Mouse (Mus musculus) kidney, adult 9 months (tissue): ENCODE measurements at regions not wholly inside any gene's neighbourhood (a gene's known extent, or its start where the extent isn't known, plus 50 kb on each side); places are given as distances from the start of the nearest gene placed in this dataset.
A peak's percentile ranks its signal among the peaks of the same experiment; 100 is the strongest.
"Not testable (repeated sequence)": the region's sequence is repeated elsewhere in the genome, so short reads cannot be mapped to it uniquely, and the experiment has no call there.

Source experiments
- DNase-seq: peaks from one replicate; pipeline ENCODE4 v3.0.0; 2022

DNA sequence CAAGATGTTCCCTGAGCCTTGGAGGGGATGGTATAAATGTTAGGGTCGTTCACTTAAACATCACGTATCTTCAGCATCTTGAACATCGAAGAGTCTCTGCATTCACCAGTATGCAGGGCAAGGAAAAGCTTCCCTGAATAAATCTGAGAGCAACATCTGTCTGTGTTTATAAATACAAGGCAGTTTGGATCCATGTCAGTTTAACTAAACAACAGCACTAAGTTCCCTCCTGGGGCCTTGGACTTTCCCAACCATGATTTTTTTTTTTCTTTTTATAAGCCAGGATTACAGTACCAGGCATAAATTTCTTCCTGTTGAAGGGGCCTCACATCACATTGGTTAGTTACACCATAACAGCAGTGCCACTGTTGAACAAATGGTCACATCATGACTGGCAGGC, 88.2 kb upstream of the Egfr start:
- no peak for DNase-seq

DNA sequence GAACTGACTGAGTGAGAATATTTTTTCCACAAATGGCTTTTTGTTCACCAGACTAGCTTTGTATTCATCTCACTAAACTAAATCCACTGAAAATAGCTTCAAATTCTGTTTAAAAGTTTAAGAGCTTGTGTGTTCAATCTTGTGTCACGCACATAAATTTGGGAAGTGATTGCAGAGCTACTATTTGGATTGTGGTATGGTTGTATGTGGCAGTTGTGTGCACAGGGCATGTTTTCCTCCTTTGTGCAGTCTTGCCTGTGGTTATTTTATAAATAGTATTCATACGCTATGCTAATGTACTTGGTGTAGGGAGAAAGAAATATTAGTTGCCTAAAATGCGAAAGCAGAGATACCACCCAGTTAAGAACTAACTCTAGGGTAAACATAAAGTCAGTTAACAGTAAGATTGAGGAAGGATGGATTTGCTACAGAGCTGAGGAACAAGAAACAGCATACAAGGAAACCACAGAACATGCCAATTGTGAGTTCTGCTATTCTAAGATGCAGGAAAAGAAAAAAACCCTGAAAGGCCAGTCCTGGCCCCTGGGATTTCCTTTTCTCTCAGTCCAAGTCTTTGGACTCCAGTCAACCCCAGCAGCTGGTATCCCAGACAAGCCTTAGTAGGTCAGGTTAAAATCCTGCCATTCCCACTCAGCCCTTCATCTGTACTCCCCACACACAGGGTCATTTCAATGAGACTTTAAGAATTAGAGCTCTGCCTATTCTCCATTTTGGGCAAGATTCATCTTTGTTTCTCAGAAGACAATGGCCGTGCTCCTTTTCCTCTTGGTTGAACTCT, 82.4 kb upstream of the Egfr start:
- no peak for DNase-seq

DNA sequence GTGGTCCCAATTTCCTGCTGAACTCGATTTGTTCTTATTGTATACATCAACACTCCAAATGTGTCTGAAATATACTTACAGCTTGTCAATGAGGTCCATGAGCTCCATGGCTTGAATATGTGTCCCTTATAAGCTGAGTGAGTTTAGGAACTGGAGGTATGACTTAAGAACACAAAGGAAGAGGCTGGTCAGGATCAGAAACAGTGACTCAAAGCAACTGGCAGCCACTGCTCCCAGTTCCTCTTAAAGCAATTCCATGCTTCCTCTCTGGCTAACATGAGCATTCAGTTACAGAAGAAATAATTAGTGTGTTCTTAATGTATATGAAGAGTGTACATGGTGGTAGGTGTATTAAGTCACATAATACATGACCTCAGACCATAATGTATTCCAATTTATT, 81.7 kb upstream of the Egfr start:
- DNase-seq = no peak

- DNase-seq = not testable (repeated sequence)
These were observed 76.1 kb upstream of the Egfr start for GRCm38 (mm10) chr11:16675951-16676350.

- DNase-seq = peak; percentile 65
These were observed 68.5 kb upstream of the Egfr start for GRCm38 (mm10) chr11:16683538-16683937.

DNA sequence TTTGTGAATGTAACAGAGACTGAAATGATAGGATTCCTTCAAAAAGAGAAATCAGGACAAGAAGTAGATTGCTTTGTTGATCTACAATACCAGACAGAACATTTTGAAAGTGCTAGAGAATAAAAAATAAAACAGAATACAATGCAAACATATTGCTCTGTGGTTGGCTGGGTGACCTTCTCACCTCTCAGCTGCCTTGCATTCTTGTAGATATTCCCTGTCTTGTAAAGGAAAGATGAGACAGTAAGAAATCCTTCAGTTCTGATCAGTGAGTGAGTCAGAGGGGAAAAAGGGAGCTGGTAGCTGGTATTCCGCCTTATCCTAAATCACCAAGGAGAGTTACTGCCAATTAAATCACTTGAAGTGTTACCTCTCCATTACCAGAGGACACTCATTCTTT, 56.4 kb upstream of the Egfr start:
- no peak for DNase-seq

- DNase-seq = peak; percentile 16
These were observed 55.2 kb upstream of the Egfr start for GRCm38 (mm10) chr11:16696787-16697186.

DNA sequence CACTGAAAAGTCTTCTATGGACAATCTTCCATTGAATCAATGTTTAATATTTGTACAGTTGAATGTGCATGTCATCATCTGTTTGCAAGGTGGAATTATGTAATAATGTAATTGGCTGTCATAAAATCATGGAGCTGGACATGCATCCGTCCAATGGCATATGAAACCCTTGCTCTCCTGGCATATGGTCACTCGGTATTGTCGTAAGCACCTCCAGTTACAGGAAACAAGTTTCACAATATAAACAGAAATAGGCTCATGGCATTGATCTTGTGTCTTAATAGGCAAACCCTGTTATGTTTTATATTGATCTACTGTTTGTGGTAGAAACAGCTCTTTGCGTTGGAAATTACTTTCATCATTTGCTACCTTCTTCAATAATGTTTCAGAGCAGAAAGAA, 50.2 kb upstream of the Egfr start:
- DNase-seq = no peak
